Mouse (Mus musculus): ENCODE measurements at regions not wholly inside any gene's neighbourhood (a gene's known extent, or its start where the extent isn't known, plus 50 kb on each side); places are given as distances from the start of the nearest gene placed in this dataset.

GRCm38 (mm10) chr5:67532756-67533255 is 74.9 kb upstream of the Shisa3 start:
- H3K4me3 ChIP-seq (replicated peaks; ENCODE audit: low read length), result no peak overlapping the region
- H3K36me3 ChIP-seq (ENCODE audit: insufficient read depth, low read length), result no peaks in the 10 kb centered on the region
- H3K9me3 ChIP-seq (ENCODE audit: low read length), result no peaks in the 10 kb centered on the region
- peaks cover 4% of the 10 kb centered on the region; the same call in 1 of the 2 replicates for H3K27me3 ChIP-seq (ENCODE audit: insufficient read depth, low read length)
- H3K4me1 ChIP-seq (replicated peaks; ENCODE audit: low read depth, low read length), result peaks cover 9% of the 10 kb centered on the region
- TF ChIP-seq NANOG (IDR thresholded peaks at IDR 0.05; ENCODE audit: borderline replicate concordance, low read length) (no peak), POU5F1 (IDR thresholded peaks at IDR 0.05; ENCODE audit: borderline replicate concordance, low read length) (no peak), CTCF (conservative IDR thresholded peaks at IDR 0.05; ENCODE audit: low read length) (no peak)

DNA sequence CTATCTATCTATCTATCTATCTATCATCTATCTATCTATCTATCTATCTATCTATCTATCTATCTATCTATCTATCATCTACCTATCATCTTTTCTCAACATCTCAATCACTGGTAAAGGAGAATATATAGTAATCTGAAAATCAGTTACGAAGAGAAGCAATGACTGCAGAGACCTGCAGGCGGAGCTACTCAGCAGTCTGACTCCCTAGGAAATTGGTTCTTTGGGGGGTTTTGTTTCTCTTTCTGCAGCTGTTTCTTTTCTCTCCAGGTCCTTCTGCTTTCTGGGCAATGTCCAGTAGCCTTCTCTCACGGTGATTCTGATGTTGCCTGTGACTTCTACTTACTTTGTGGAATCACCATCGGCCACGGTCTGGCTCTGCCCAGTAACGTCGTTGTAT is 73.6 kb upstream of the Shisa3 start:
- H3K9me3 ChIP-seq (ENCODE audit: low read length), result no peaks in the 10 kb centered on the region
- TF ChIP-seq NANOG (IDR thresholded peaks at IDR 0.05; ENCODE audit: borderline replicate concordance, low read length), result no peak
- peak; percentile 33 for TF ChIP-seq CTCF (conservative IDR thresholded peaks at IDR 0.05; ENCODE audit: low read length)
- peaks cover 4% of the 10 kb centered on the region; the same call in 1 of the 2 replicates for H3K27me3 ChIP-seq (ENCODE audit: insufficient read depth, low read length)
- no peak overlapping the region for H3K4me3 ChIP-seq (replicated peaks; ENCODE audit: low read length)
- no peaks in the 10 kb centered on the region for H3K36me3 ChIP-seq (ENCODE audit: insufficient read depth, low read length)
- H3K4me1 ChIP-seq (replicated peaks; ENCODE audit: low read depth, low read length), result peaks cover 9% of the 10 kb centered on the region

- Histone ChIP-seq H3K4me3 (replicated peaks; ENCODE audit: low read length) (no peak overlapping the region), H3K36me3 (ENCODE audit: insufficient read depth, low read length) (no peaks in the 10 kb centered on the region), H3K27me3 (ENCODE audit: insufficient read depth, low read length) (no peaks in the 10 kb centered on the region), H3K9me3 (ENCODE audit: low read length) (no peaks in the 10 kb centered on the region), H3K4me1 (replicated peaks; ENCODE audit: low read depth, low read length) (peaks cover under 1% of the 10 kb centered on the region; the same call in 1 of the 2 replicates)
- TF ChIP-seq CTCF (conservative IDR thresholded peaks at IDR 0.05; ENCODE audit: low read length) (no peak), POU5F1 (IDR thresholded peaks at IDR 0.05; ENCODE audit: borderline replicate concordance, low read length) (no peak), NANOG (IDR thresholded peaks at IDR 0.05; ENCODE audit: borderline replicate concordance, low read length) (no peak)
Observed at GRCm38 (mm10) chr5:67537990-67538389, 69.7 kb upstream of the Shisa3 start.

- TF ChIP-seq POU5F1 (IDR thresholded peaks at IDR 0.05; ENCODE audit: borderline replicate concordance, low read length) (no peak), NANOG (IDR thresholded peaks at IDR 0.05; ENCODE audit: borderline replicate concordance, low read length) (no peak)
- no peaks in the 10 kb centered on the region for H3K4me1 ChIP-seq (replicated peaks; ENCODE audit: low read depth, low read length)
- H3K9me3 ChIP-seq (ENCODE audit: low read length), result no peaks in the 10 kb centered on the region
- no peak overlapping the region for H3K4me3 ChIP-seq (replicated peaks; ENCODE audit: low read length)
- no peaks in the 10 kb centered on the region for H3K36me3 ChIP-seq (ENCODE audit: insufficient read depth, low read length)
- no peaks in the 10 kb centered on the region for H3K27me3 ChIP-seq (ENCODE audit: insufficient read depth, low read length)
Observed at GRCm38 (mm10) chr5:67539591-67540238, 68.0 kb upstream of the Shisa3 start.

- TF ChIP-seq POU5F1 (IDR thresholded peaks at IDR 0.05; ENCODE audit: borderline replicate concordance, low read length), result no peak
- no peak for TF ChIP-seq NANOG (IDR thresholded peaks at IDR 0.05; ENCODE audit: borderline replicate concordance, low read length)
- TF ChIP-seq CTCF (conservative IDR thresholded peaks at IDR 0.05; ENCODE audit: low read length), result no peak
- Histone ChIP-seq H3K36me3 (ENCODE audit: insufficient read depth, low read length) (no peaks in the 10 kb centered on the region), H3K9me3 (ENCODE audit: low read length) (no peaks in the 10 kb centered on the region)
Observed at GRCm38 (mm10) chr5:67541867-67542266, 65.8 kb upstream of the Shisa3 start.

DNA sequence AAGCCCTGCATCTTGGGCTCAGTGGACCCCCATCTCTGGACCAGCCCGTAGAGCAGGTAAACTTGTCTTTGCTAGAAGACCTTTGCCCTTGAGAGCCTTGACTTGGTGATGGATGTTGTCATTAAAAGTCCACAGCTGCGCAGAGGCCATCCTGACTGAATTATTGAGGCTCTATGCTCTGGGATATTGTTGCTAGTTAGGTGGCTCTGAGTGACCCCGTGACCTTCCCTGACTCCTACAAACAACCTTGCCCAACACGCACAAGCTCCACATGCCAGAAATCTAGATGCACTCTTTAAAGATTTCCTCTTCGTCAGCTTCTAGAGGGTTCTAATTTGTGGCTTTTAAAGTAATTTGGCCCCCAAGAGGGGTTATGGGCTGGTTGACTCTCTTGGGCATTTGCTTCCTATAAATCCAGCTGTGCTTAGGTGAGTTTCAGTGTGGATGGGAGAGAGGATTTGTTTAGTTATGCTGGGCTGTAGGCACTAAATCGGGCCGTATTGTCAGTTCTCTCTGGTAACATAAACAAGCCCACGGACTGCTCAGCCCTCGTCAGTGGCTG is 63.6 kb upstream of the Shisa3 start:
- H3K36me3 ChIP-seq (ENCODE audit: insufficient read depth, low read length), result no peaks in the 10 kb centered on the region
- no peaks in the 10 kb centered on the region for H3K9me3 ChIP-seq (ENCODE audit: low read length)
- no peaks in the 10 kb centered on the region for H3K27me3 ChIP-seq (ENCODE audit: insufficient read depth, low read length)
- no peak overlapping the region for H3K4me3 ChIP-seq (replicated peaks; ENCODE audit: low read length)
- TF ChIP-seq NANOG (IDR thresholded peaks at IDR 0.05; ENCODE audit: borderline replicate concordance, low read length) (no peak), CTCF (conservative IDR thresholded peaks at IDR 0.05; ENCODE audit: low read length) (no peak), POU5F1 (IDR thresholded peaks at IDR 0.05; ENCODE audit: borderline replicate concordance, low read length) (no peak)
- H3K4me1 ChIP-seq (replicated peaks; ENCODE audit: low read depth, low read length), result no peaks in the 10 kb centered on the region

More at GRCm38 (mm10) chr5:67541867-67542266, 65.8 kb upstream of the Shisa3 start:
- no peaks in the 10 kb centered on the region for H3K27me3 ChIP-seq (ENCODE audit: insufficient read depth, low read length)
- no peak overlapping the region for H3K4me3 ChIP-seq (replicated peaks; ENCODE audit: low read length)
- H3K4me1 ChIP-seq (replicated peaks; ENCODE audit: low read depth, low read length), result no peaks in the 10 kb centered on the region

DNA sequence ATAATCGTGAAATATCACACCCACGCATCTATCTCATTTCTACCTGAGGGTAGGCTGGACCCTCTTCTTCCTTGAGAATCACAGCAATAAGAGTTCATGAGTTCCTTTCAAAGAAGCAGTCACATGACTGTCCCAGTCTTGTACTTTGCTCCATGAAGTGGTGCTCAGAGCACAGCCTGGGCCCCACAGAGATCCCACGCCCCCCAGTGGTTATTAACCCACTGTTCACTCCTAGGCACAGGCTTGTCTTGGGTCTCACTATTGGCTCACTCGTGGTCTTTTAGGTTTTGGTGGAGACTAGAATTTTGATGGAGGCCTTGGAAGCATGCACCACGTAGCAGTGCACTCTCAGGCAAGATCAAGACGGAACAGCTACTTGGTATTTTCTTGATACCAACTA is 57.4 kb upstream of the Shisa3 start:
- H3K4me1 ChIP-seq (replicated peaks; ENCODE audit: low read depth, low read length), result no peaks in the 10 kb centered on the region
- H3K4me3 ChIP-seq (replicated peaks; ENCODE audit: low read length), result no peak overlapping the region
- H3K36me3 ChIP-seq (ENCODE audit: insufficient read depth, low read length), result no peaks in the 10 kb centered on the region
- no peaks in the 10 kb centered on the region for H3K27me3 ChIP-seq (ENCODE audit: insufficient read depth, low read length)
- H3K9me3 ChIP-seq (ENCODE audit: low read length), result no peaks in the 10 kb centered on the region
- no peak for TF ChIP-seq POU5F1 (IDR thresholded peaks at IDR 0.05; ENCODE audit: borderline replicate concordance, low read length)
- TF ChIP-seq CTCF (conservative IDR thresholded peaks at IDR 0.05; ENCODE audit: low read length), result peak; percentile 55

DNA sequence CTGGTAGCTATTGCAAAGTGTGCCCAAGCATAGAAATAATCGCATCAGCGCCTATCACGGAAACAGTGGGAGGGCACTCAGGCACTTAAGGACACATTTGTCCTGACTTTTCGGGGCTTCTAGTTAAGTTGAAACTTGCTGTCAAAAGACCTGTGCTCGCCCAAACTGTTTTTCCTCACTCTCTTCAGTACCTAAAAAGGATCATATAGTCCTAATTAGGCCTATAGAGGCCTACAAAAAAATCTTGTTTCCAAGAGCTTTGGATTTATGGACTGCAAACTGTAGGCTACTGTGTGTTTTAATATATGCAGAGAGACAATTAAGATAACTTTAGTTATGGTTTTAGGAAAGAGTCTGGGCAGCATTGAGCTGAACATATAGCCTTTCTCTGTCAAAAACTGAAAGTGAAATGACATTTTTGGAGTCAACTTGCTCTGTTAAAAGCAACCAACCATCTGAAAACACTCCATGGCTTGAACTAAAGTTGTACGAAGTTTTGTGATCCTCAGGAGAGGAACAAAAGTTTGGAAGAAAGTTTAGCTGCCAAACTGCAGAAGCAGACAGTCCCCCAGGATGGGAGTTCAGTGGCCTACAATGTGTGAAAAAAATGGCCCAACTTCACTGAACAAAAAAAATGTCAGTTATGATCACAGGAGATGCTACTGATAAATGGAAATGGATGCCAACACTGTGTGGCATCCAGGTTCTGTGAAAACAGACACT is 55.9 kb upstream of the Shisa3 start:
- Histone ChIP-seq H3K27me3 (ENCODE audit: insufficient read depth, low read length) (no peaks in the 10 kb centered on the region), H3K9me3 (ENCODE audit: low read length) (no peaks in the 10 kb centered on the region), H3K4me1 (replicated peaks; ENCODE audit: low read depth, low read length) (no peaks in the 10 kb centered on the region), H3K4me3 (replicated peaks; ENCODE audit: low read length) (no peak overlapping the region), H3K36me3 (ENCODE audit: insufficient read depth, low read length) (no peaks in the 10 kb centered on the region)
- TF ChIP-seq POU5F1 (IDR thresholded peaks at IDR 0.05; ENCODE audit: borderline replicate concordance, low read length) (no peak), NANOG (IDR thresholded peaks at IDR 0.05; ENCODE audit: borderline replicate concordance, low read length) (no peak), CTCF (conservative IDR thresholded peaks at IDR 0.05; ENCODE audit: low read length) (no peak)

Data from E14TG2a.4 (cell line).